Mouse (Mus musculus) stomach, embryonic 16.5 days (tissue): ENCODE data around the gene Uspl1. TPM values are rescaled to one million over a fixed set of nuclear protein-coding genes. Genes with fewer than 3 reads are reported as not detected.
A peak's percentile ranks its signal among the peaks of the same experiment; 100 is the strongest.

ENCODE experiments used
- ATAC-seq: fragments of 200-750 bp; cut with Nextera tagmentation; 2 replicates; pipeline ENCODE4 v1.8.0; 2017; ENCODE audit warnings: moderate number of reproducible peaks, moderate TSS enrichment; ENCODE audit not compliant: insufficient read depth, low FRiP score
- H3K27ac ChIP-seq: fragments of 300-500 bp; sonication (generic); 2 replicates; pipeline ENCODE4 v1.5.1; 2014; ENCODE audit warnings: low read length
- H3K27me3 ChIP-seq: fragments of 300-500 bp; sonication (generic); 2 replicates; pipeline ENCODE4 v1.6.1; 2014; ENCODE audit warnings: low read length, control low read depth, mixed read lengths; ENCODE audit not compliant: control insufficient read depth, insufficient read depth
- H3K36me3 ChIP-seq: fragments of 300-500 bp; sonication (generic); 2 replicates; pipeline ENCODE4 v1.6.1; 2014; ENCODE audit warnings: low read length; ENCODE audit not compliant: control insufficient read depth, insufficient read depth
- H3K4me1 ChIP-seq: fragments of 300-500 bp; sonication (generic); 2 replicates; pipeline ENCODE4 v1.6.1; 2014; ENCODE audit warnings: low read length, control low read depth, mixed read lengths; ENCODE audit not compliant: control insufficient read depth, insufficient read depth
- H3K4me2 ChIP-seq: fragments of 300-500 bp; sonication (generic); 2 replicates; pipeline ENCODE4 v1.6.1; 2014; ENCODE audit warnings: low read depth, low read length, mixed read lengths
- H3K4me3 ChIP-seq: fragments of 300-500 bp; sonication (generic); replicated peaks from 2 replicates; pipeline ENCODE4 v1.5.1; 2014; ENCODE audit warnings: mild to moderate bottlenecking, low read length
- H3K9ac ChIP-seq: fragments of 300-500 bp; sonication (generic); 2 replicates; pipeline ENCODE4 v1.6.1; 2014; ENCODE audit warnings: low read length
- H3K9me3 ChIP-seq: fragments of 300-500 bp; sonication (generic); replicated peaks from 2 replicates; pipeline ENCODE4 v1.6.1; 2016; ENCODE audit warnings: low read length, control low read depth; ENCODE audit not compliant: control insufficient read depth
- WGBS: fragments of 180-500 bp; shearing (Covaris S2); extraction: QIAGEN DNeasy Blood & Tissue Kit; methylation state at CpG from one replicate; pipeline ENCODE4 v1.1.7; 2014; 5-methylcytosine and 5-hydroxymethylcytosine counted together
- polyA plus RNA-seq: library from polyadenylated mRNA; unstranded; fragments of >200 nt; fragmentation: Nextera tagmentation; extraction: Ambion mirVana; gene quantifications from 2 replicates; pipeline ENCODE4 v1.2.1, GENCODE M21; 2015

Uspl1 gene
- polyA plus RNA-seq, 1 experiment from 2014 or later = 36.7 TPM

DNA sequence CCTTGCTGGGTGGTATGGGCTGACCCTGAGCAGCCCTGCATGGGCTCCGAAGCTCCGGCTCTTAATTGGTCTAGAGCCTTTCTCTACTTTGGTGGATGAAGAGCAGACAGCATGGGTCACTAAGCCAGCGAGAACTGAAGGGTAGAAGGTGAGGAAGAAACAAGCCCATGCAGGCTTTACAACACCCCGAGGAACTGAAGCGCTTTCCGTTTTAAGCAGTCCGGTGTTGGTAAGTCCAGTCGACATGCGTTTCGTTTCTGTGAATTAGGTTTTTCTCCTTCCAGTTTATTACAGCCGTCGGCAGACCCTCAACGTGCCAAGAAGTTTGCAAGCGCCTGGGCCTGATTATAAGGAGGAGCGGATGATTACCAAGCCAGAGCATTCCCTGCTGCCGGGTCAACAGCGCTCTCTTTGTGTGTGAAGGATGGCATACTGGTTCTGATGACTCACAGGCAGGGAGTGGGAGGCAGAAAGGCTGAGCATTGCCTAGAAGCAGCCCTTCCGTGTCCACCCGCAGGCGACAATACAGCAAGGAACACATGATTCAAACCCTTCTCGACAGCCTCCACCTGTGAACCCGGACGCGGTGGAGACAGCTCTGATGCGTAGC is 40.3 kb upstream of the Uspl1 start:
- Histone ChIP-seq H3K4me2 (0 out of 2 replicates have a peak overlapping the region, but pooled peaks have one; percentile 5), H3K36me3 (no peaks in the 10 kb centered on the region), H3K4me1 (peaks cover 4% of the 10 kb centered on the region; the same call in 1 of the 2 replicates), H3K4me3 (no peak overlapping the region), H3K9ac (peak overlapping the region; percentile 44; the same call in 1 of the 2 replicates), H3K27me3 (no peaks in the 10 kb centered on the region), H3K9me3 (no peaks in the 10 kb centered on the region), H3K27ac (peak overlapping the region; percentile 25)
- 50% methylated on average over 25 of the region's 25 CpGs for WGBS
- peak; percentile 77; the same call in 1 of the 2 replicates for ATAC-seq

- Histone ChIP-seq H3K27ac (no peak overlapping the region), H3K4me1 (peaks cover 4% of the 10 kb centered on the region; the same call in 1 of the 2 replicates), H3K27me3 (no peaks in the 10 kb centered on the region), H3K36me3 (no peaks in the 10 kb centered on the region), H3K9me3 (no peaks in the 10 kb centered on the region), H3K9ac (no peak overlapping the region), H3K4me2 (no peak overlapping the region), H3K4me3 (no peak overlapping the region)
- WGBS = 68% methylated on average over 7 of the region's 7 CpGs
- ATAC-seq = no peak
Measured at GRCm38 (mm10) chr5:149146691-149147090, 37.5 kb upstream of the Uspl1 start.

- no peak for ATAC-seq
- no peaks in the 10 kb centered on the region for H3K27me3 ChIP-seq
- H3K36me3 ChIP-seq = no peaks in the 10 kb centered on the region
- no peak overlapping the region for H3K4me3 ChIP-seq
- no peak overlapping the region for H3K4me2 ChIP-seq
- H3K27ac ChIP-seq = no peak overlapping the region
- H3K9ac ChIP-seq = no peak overlapping the region
- H3K9me3 ChIP-seq = no peaks in the 10 kb centered on the region
- H3K4me1 ChIP-seq = peaks cover 9% of the 10 kb centered on the region; the same call in 1 of the 2 replicates
- WGBS = 72% methylated on average over 8 of the region's 8 CpGs
Measured at GRCm38 (mm10) chr5:149147386-149148000, 36.7 kb upstream of the Uspl1 start.

DNA sequence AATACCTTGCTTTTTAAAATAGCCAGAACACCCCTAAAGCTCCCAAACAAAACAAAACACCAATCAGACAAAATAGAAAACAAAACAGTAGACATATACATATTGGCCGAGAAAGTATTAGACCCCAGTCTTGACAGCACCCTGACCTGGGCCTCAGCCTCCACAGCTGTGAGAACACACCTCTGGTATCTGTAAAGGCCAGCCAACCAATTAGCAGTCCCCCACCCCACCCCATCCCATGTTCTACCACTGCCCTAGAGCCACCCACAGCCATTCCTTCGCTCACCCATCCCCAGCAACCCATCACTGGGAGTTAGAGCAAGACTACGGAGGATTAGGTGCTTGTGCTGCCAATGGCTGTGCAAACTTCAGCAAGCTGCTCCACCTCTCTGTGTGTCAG is 33.3 kb upstream of the Uspl1 start:
- Histone ChIP-seq H3K4me2 (no peak overlapping the region), H3K4me3 (no peak overlapping the region), H3K36me3 (no peaks in the 10 kb centered on the region), H3K27ac (no peak overlapping the region), H3K27me3 (no peaks in the 10 kb centered on the region), H3K9me3 (no peaks in the 10 kb centered on the region), H3K4me1 (peaks cover 4% of the 10 kb centered on the region; the same call in 1 of the 2 replicates), H3K9ac (no peak overlapping the region)
- ATAC-seq = no peak
- 95% methylated on average over 3 of the region's 3 CpGs for WGBS

- Histone ChIP-seq H3K27ac (peak overlapping the region; percentile 51), H3K4me1 (peaks cover 4% of the 10 kb centered on the region; the same call in 1 of the 2 replicates), H3K4me3 (no peak overlapping the region), H3K36me3 (no peaks in the 10 kb centered on the region), H3K4me2 (peak overlapping the region; percentile 22; the same call in 1 of the 2 replicates), H3K9me3 (no peaks in the 10 kb centered on the region), H3K9ac (no peak overlapping the region), H3K27me3 (no peaks in the 10 kb centered on the region)
- 0 out of 2 replicates have a peak, but pooled peaks have one; percentile 29 for ATAC-seq
- 49% methylated on average over 13 of the region's 13 CpGs for WGBS
Measured at GRCm38 (mm10) chr5:149152063-149152773, 31.9 kb upstream of the Uspl1 start.

DNA sequence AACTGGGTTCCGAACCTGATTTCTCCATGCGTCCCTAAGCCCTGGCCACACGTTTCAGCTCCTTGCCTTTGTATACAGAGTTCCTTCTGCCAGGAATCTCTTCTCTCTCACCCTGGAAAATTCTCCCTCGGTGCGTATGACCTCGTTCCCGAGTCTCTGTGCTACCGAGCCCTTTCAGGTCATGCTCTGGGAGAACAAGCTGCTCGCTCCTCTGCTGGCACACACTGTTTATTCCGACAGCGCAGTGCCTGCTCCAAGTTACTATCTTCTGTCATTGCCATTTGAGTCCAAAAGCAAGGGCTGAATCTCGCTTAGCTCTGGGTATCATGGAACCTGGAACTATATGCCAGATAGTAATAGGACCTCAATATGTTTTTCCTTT is 31.4 kb upstream of the Uspl1 start:
- Histone ChIP-seq H3K4me1 (peaks cover 4% of the 10 kb centered on the region; the same call in 1 of the 2 replicates), H3K4me2 (peak overlapping the region; percentile 22; the same call in 1 of the 2 replicates), H3K36me3 (no peaks in the 10 kb centered on the region), H3K27me3 (no peaks in the 10 kb centered on the region), H3K9ac (0 out of 2 replicates have a peak overlapping the region, but pooled peaks have one; percentile 19), H3K27ac (peak overlapping the region; percentile 51; the same call in 1 of the 2 replicates), H3K4me3 (no peak overlapping the region), H3K9me3 (no peaks in the 10 kb centered on the region)
- WGBS = 48% methylated on average over 12 of the region's 12 CpGs
- ATAC-seq = 0 out of 2 replicates have a peak, but pooled peaks have one; percentile 21

GRCm38 (mm10) chr5:149156886-149157563 is 27.1 kb upstream of the Uspl1 start:
- H3K9me3 ChIP-seq = no peaks in the 10 kb centered on the region
- no peaks in the 10 kb centered on the region for H3K27me3 ChIP-seq
- H3K4me1 ChIP-seq = peaks cover 4% of the 10 kb centered on the region; the same call in 1 of the 2 replicates
- no peak overlapping the region for H3K9ac ChIP-seq
- H3K4me3 ChIP-seq = no peak overlapping the region
- 85% methylated on average over 18 of the region's 18 CpGs for WGBS
- no peak overlapping the region for H3K4me2 ChIP-seq
- ATAC-seq = no peak
- no peaks in the 10 kb centered on the region for H3K36me3 ChIP-seq
- H3K27ac ChIP-seq = no peak overlapping the region

GRCm38 (mm10) chr5:149159021-149159420 is 25.1 kb upstream of the Uspl1 start:
- no peak overlapping the region for H3K4me2 ChIP-seq
- no peaks in the 10 kb centered on the region for H3K4me1 ChIP-seq
- H3K36me3 ChIP-seq = no peaks in the 10 kb centered on the region
- WGBS = 86% methylated on average over 6 of the region's 6 CpGs
- no peak overlapping the region for H3K9ac ChIP-seq
- H3K4me3 ChIP-seq = no peak overlapping the region
- no peaks in the 10 kb centered on the region for H3K27me3 ChIP-seq
- H3K9me3 ChIP-seq = no peaks in the 10 kb centered on the region
- ATAC-seq = no peak
- H3K27ac ChIP-seq = no peak overlapping the region
